Mouse (Mus musculus) cerebellum, adult 2 months (tissue): Measurements from ENCODE around the gene Ctdsp1. TPM values are rescaled to one million over a fixed set of nuclear protein-coding genes. Genes with fewer than 3 reads are reported as not detected.

Source experiments
- DNase-seq, 2 experiments: peaks; one replicate each; pipeline ENCODE4 v3.0.0; 2021
- H3K27ac ChIP-seq: fragments of 200-500 bp; 2 replicates; pipeline ENCODE4 v1.5.1; 2012; ENCODE audit warnings: low read length, control low read depth, inconsistent platforms; ENCODE audit not compliant: insufficient read depth
- H3K27me3 ChIP-seq: fragments of 200-500 bp; 2 replicates; pipeline ENCODE4 v1.6.1; 2012; ENCODE audit warnings: inconsistent platforms, mild to moderate bottlenecking, low read length, moderate library complexity; ENCODE audit not compliant: control insufficient read depth, insufficient read depth
- H3K4me1 ChIP-seq: fragments of 200-500 bp; 2 replicates; pipeline ENCODE4 v1.6.1; 2011; ENCODE audit warnings: low read length; ENCODE audit not compliant: control insufficient read depth, insufficient read depth
- H3K4me3 ChIP-seq: fragments of 200-500 bp; replicated peaks from 2 replicates; pipeline ENCODE3; 2011; ENCODE audit warnings: mild to moderate bottlenecking, low read depth, low read length, control low read depth; ENCODE audit not compliant: insufficient read depth
- CTCF ChIP-seq: fragments of 200-500 bp; IDR thresholded peaks from 2 replicates; pipeline ENCODE4 v1.5.1; 2011; ENCODE audit warnings: low read depth, mild to moderate bottlenecking, control low read depth, low read length, moderate library complexity, borderline replicate concordance; ENCODE audit not compliant: insufficient read depth
- POLR2A ChIP-seq: fragments of 200-500 bp; IDR thresholded peaks from 2 replicates; pipeline ENCODE4 v1.6.1; 2011; ENCODE audit warnings: low read length, control low read depth, borderline replicate concordance; ENCODE audit not compliant: insufficient read depth
- WGBS: fragments of 180-500 bp; shearing (Covaris S2); methylation state at CpG from one replicate; pipeline ENCODE4 v1.1.7; 2018; 5-methylcytosine and 5-hydroxymethylcytosine counted together
- polyA plus RNA-seq: library from polyadenylated mRNA; depleted of rRNA; stranded (reverse); fragments of >200 nt; gene quantifications from 2 replicates; pipeline ENCODE4 v1.2.3, GENCODE M21; 2012; rRNA removed

Gene Ctdsp1
- 35.7 and 37.2 TPM in 2 replicates for polyA plus RNA-seq

DNA sequence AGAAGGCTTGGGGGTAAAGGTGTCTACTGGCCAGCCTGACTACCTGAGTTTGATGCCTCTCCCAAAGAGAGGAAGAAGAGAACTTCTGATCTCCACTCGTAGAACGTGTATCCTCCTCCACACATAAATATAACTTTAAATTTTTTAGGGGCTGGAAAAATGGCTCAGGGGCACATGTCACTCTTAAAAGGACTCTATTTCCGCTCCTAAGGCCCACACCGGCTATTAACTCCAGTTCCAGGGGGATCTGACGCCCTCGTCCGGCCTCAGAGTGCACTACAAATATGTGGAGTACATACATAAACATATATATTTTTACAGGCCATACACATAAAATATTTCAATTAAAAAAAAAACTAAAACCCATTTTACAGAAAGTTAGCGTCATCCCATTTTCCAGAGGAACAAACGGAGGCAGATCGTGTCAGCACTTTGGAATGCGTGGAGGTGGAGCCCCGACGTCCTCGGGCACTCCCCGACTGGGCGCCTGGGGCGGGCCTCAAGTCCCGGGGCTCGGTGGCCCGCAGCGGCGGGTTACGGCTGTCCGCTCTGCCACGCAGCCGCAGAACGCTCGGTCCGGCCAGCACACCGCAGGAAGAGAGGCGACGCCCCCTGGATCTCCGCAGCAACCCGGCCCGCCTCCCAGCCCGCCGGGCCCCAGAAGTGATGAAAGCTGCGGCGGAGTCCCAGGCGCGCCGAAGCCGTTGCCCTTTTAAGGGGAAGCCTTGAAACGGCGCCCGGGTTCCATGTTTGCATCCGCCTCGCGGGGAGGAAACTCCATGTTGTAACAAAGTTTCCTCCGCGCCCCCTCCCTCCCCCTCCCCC lies at the start of gene Ctdsp1:
Ctdsp1 (plus strand) TSS at position 586 of the 825 bp plus-strand sequence.
- peak; percentile 96 to 97 for DNase-seq
- H3K4me1 ChIP-seq: no peaks in the 10 kb centered on the region
- no peaks in the 10 kb centered on the region for H3K27me3 ChIP-seq
- TF ChIP-seq CTCF: peak; percentile 20; the same call in 1 of the 2 replicates
- peak; percentile 33; the same call in 1 of the 2 replicates for TF ChIP-seq POLR2A
- peak within 1 kb of the TSS; percentile 77 for H3K27ac ChIP-seq
- 2% methylated on average over 51 of the region's 51 CpGs for WGBS
- peak within 1 kb of the TSS; percentile 73 for H3K4me3 ChIP-seq

DNA sequence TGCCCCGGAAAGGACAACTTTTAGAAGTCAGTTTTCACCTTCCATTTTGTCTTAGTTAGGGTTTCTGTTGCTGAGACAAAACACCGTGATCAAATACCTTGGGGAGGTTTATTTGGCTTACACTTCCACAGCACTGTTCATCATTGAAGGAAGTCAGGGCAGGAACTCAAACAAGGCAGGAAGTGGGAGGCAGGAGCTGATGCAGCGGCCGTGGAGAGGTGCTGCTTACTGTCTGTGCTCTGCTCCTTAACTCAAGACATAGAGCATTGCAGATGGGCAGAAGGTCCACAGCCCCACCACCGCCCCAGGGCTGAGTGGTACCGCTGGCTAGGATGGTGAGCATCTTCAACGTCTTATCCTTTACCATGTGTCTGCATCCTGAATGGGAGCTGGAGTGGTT lies 49.4 kb upstream of the Ctdsp1 start:
- no peak overlapping the region for H3K27ac ChIP-seq
- TF ChIP-seq CTCF: no peak
- TF ChIP-seq POLR2A: no peak
- no peak for DNase-seq
- H3K27me3 ChIP-seq: no peaks in the 10 kb centered on the region
- WGBS: 89% methylated on average over 7 of the region's 7 CpGs
- no peak overlapping the region for H3K4me3 ChIP-seq
- peaks cover 28% of the 10 kb centered on the region for H3K4me1 ChIP-seq

DNA sequence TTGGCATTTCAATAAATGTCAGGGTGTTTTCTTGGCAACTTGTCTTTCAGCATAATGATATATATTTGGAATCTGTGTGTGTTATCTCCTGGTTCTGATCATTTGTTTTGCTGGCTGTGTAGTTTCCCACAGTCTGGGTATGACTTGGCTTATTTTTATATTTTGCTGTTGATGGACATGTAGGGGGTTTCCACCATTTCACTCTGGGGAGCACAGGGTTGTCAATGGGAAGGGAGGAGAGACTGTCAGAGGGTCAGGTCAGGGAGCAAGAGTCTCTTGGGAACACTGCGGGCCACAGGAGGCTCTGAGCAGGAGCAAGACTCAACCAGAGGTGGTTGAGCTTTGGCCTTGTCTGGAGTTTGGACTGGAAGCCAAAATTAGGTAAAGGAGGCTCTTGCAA lies 49.0 kb upstream of the Ctdsp1 start:
- Histone ChIP-seq H3K27me3 (no peaks in the 10 kb centered on the region), H3K4me3 (no peak overlapping the region), H3K4me1 (peaks cover 24% of the 10 kb centered on the region), H3K27ac (no peak overlapping the region)
- WGBS: 97% methylated on average over 1 of the region's 1 CpGs
- no peak for DNase-seq
- TF ChIP-seq POLR2A (no peak), CTCF (no peak)

DNA sequence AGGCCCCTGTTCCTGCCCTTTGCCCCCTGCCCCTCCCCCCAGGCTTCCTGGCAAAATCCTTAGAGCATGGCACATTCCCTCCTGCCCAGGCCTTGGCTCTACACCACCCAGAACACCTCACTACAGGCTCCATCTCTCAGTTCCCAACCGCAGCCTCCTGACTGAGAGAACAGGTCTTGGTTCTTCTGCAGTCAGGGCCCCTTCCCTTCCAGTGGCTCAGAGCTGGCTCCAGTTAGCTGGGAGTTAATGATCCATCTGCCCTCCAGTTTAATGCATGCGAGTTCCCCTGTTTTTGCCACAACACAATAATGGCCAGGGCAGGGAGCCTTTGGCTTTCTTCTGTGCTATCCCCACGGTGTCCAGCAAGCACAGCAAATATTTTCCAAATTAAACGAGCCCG lies 48.1 kb upstream of the Ctdsp1 start:
- Histone ChIP-seq H3K4me1 (peaks cover 20% of the 10 kb centered on the region), H3K27ac (no peak overlapping the region; the same call in 1 of the 2 replicates), H3K4me3 (no peak overlapping the region), H3K27me3 (no peaks in the 10 kb centered on the region)
- 16% methylated on average over 5 of the region's 5 CpGs for WGBS
- TF ChIP-seq POLR2A (no peak), CTCF (no peak)
- no peak for DNase-seq

DNA sequence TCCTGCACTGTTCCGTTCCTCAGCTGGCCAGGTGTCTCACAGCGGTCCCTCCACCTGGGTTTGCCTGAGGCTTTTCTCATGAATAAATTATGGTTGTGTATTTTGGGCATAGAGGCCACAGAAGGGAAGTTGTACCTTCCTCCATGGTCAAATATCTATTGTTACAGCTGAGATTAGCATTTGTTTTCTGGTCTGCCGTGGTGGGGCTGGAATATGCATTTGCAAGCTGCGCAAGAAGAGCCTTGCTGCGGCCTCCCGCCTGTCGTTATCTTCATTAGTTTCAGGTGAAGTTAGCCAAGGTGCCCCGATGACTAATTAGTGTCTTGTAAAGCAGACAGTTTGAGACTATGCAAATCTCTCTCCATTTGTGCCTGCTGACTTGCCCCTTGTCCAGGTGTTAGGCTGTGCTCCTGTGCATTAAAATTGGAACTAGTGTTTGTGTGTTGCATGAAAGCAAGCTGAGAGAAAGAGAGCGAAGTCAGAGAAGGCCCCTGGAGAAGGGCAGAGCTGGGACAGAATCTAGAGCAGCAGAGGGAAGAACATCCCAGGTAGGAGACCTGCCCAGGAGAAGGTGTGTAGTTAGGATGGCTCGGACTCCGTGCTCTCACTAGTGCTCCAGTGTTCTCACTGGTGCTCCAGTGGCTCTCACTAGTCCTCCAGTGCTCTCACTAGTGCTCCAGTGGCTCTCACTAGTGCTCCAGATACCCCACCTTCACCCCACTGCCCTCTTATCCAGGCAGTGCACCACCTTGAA lies 47.0 kb upstream of the Ctdsp1 start:
- no peak for DNase-seq
- Histone ChIP-seq H3K4me1 (peaks cover 20% of the 10 kb centered on the region), H3K27ac (no peak overlapping the region), H3K4me3 (no peak overlapping the region), H3K27me3 (no peaks in the 10 kb centered on the region)
- 88% methylated on average over 11 of the region's 11 CpGs for WGBS
- TF ChIP-seq CTCF: no peak
- TF ChIP-seq POLR2A: no peak

DNA sequence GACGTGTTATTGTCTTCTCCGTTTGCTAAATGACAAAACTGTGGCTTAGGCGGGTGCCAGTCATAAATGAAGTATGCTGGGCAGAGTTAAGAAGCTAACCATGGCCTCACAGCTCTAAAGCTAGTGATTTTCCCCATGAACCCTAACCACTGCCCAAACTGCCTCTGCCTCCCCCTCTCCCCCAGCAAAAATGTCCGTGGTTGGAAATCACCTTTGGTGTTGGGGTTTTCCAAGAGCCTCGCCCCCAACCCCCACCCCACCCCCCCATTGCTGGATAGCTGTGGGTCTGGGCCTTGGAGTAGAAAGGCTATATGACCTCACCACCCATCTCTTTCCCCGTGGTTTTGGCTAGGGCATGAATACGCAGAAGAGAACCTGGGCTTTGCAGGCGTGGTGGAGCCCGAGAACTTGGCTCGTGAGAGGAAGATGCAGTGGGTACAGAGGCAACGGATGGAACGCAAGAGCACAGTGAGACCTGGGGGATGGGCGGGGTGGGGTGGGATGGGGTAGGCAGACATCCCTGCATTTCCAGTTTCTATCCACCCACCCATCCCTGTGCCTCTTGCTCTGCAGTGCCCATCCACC lies 40.0 kb upstream of the Ctdsp1 start:
- no peak for DNase-seq
- no peak overlapping the region for H3K27ac ChIP-seq
- no peak for TF ChIP-seq CTCF
- no peak for TF ChIP-seq POLR2A
- H3K4me1 ChIP-seq: no peaks in the 10 kb centered on the region
- H3K4me3 ChIP-seq: no peak overlapping the region
- WGBS: 93% methylated on average over 13 of the region's 13 CpGs
- H3K27me3 ChIP-seq: no peaks in the 10 kb centered on the region

DNA sequence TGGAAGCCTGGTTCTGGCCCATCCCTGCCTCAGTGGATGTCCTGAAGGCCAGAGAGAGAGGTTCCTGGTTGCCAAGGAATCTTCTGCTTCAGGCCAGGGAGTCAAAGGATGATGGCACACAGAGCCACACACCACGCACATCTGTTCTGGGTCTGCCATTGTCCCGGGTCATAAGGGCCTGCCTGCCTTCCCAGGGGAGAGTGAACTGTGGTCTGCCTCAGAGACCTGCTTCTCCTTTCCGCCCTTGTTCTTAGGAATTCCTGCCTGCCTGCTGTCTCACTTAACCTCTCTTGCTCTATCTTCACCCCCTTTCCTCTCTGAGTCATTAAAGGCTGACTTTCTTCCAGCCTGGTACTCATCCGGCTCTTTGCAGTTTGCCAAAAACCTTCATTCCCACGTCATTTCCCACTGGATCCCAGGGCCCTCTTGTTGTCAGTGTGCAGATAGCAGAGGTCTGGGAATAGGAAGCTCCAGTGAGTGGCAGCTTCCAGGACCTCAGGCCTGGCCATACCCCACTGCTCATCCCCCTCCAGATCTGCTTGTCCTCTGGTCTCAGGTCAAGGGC lies 38.7 kb upstream of the Ctdsp1 start:
- Histone ChIP-seq H3K4me3 (no peak overlapping the region), H3K27me3 (no peaks in the 10 kb centered on the region), H3K27ac (no peak overlapping the region), H3K4me1 (no peaks in the 10 kb centered on the region)
- WGBS: 61% methylated on average over 5 of the region's 5 CpGs
- TF ChIP-seq POLR2A (no peak), CTCF (no peak)
- no peak for DNase-seq
